Mouse (Mus musculus) frontal cortex, postnatal 25 days (tissue): ENCODE results near the gene Otud6a.
"Not testable (repeated sequence)": the region's sequence is repeated elsewhere in the genome, so short reads cannot be mapped to it uniquely, and the experiment has no call there.

ENCODE experiments used
- DNase-seq, 2 experiments: peaks; one replicate each; pipeline ENCODE4 v3.0.0; 2022; ENCODE audit warnings: low spot score in 2 of 2

The Otud6a gene

GRCm38 (mm10) chrX:100428693-100429092 lies at the start of gene Otud6a:
Gene Otud6a, plus strand, starts transcription at chrX:100429013.
- no peak for DNase-seq

DNA sequence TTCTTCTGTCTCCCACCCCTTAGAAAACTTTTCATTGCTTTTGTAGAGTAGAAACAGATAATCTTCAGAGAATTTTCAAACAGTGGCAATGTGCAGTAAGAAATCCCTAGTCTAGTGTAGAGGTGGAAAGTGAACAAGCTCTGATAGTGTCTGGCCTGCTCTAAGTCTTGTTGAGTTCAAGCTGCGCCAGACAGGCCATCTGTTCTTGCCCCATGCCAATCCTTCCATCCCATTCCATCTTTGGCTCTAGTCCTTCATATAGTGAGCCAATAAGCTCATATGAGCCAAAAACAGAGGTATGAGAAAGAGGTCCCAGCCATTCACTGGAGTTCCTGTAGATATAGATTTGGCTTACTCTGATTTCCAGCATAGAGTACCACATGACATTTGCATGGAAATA lies 38.9 kb upstream of the Otud6a start:
- DNase-seq = no peak

- peak in 1 of 2 experiments; percentile 14 for DNase-seq
Measured at GRCm38 (mm10) chrX:100392304-100392703, 36.5 kb upstream of the Otud6a start.

DNA sequence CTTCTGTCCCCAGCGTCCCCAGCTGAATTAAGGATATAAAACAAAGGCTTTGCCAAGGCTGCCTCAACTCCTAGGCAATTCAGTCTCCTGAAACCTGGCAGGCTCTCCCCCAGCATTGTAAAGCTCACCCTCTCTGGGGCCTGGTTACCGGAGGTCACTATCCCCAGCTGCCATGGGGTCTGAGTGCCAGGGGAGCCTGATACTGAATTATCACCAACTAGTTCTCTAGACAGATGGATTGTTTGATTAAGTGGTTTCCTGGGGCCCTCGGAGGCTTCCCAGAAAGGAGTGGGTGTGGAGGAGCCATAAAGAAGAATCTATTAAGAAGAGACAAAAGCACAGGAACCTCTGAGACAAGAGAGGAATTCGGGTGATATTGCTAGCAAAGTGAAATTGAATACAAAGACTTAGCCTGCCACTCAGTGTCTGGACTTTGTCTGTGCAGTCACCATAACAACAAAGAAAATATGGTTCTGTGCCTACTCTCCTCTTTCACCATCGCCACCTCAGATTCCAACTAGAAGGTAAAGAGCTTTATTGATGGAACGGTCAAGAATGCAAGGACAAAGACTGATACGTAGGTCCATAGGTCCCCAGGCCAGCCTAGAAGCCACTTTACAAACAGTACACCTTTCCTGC lies 34.5 kb upstream of the Otud6a start:
- no peak for DNase-seq

DNA sequence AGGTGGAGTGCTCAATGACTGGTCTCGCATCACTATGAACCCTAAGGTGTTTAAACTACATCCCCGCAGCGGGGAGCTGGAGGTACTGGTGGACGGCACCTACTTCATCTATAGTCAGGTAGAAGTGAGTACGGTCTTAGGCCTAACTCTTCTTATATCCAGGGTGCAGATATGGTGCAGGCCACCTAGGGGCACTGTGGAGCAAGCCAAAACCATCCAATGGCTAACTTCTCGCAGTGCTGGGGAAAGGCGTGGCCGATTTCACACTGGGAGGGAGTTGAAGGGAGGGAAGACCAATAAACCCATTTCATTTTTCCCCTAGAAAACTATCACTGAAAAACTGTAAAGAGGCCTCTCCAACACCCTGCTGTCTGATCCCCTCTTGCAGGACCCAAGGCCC lies 33.8 kb upstream of the Otud6a start:
- no peak for DNase-seq

GRCm38 (mm10) chrX:100400900-100401299 lies 27.9 kb upstream of the Otud6a start:
- DNase-seq = no peak

GRCm38 (mm10) chrX:100401657-100402056 lies 27.2 kb upstream of the Otud6a start:
- no peak for DNase-seq

DNA sequence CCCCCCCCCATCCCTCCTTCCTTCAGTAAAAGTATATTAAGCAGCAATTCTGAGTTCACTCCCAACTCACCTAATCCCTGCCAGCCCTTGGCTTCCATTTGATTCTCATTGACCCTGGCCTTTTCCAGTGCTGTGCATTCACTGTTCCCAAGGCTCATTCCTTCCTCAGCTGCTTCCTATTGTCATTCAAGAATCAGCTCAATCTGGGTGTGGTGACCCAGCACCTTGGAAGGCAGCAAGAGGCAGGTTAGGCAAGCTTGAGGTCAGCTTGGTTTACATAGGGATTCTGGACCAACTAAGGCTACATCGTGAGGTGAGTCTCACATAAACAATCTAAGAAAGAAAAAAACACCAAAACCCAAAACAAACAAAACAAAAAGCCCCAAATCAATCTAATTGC lies 19.6 kb upstream of the Otud6a start:
- no peak for DNase-seq

- no peak for DNase-seq
Measured at GRCm38 (mm10) chrX:100432311-100432710, 3.5 kb downstream of the Otud6a start.

- DNase-seq = not testable (repeated sequence)
Measured at GRCm38 (mm10) chrX:100442617-100443016, 13.8 kb downstream of the Otud6a start, which contains the start of gene Awat2. Gene Awat2, minus strand, starts transcription at chrX:100442717.

DNA sequence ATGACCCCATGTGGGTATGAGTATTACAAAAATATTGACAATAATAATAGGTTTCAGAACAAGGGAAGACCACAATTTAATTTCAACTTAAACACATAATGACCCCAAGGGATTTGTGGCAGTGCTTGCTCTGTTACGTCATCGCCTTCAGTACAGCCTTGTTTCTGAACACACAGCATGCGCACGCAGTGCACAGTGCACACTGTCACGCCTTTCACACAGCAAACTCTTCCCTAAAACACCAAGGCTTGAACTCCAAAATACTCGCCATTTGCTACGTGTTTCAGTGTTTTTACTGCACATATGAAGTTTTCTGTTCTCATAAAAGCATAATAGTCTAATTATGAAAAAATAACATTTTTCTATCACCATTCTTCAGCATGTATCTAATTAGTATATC lies 14.7 kb downstream of the Otud6a start:
- DNase-seq = no peak

- DNase-seq = no peak
Measured at GRCm38 (mm10) chrX:100468047-100468446, 39.2 kb downstream of the Otud6a start.

DNA sequence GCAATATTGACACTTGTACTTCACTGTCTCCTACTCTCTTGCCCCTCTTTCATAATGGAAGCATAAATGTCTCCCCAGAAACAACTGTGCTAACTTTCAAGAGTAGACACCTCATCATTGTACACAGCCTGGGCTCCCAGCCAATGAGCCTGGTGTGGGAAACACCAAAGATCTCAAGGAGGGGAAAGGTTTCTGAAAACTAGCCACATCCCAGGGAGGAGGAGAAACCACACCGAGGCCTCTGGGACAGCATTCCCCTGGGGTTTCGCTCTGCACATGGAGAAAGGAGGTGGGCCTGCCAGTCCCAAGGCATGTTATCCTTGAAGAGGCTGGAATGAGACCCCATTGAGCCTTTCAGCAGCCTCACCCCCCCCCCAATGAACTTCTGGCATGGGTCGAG lies 41.3 kb downstream of the Otud6a start:
- DNase-seq = no peak

DNA sequence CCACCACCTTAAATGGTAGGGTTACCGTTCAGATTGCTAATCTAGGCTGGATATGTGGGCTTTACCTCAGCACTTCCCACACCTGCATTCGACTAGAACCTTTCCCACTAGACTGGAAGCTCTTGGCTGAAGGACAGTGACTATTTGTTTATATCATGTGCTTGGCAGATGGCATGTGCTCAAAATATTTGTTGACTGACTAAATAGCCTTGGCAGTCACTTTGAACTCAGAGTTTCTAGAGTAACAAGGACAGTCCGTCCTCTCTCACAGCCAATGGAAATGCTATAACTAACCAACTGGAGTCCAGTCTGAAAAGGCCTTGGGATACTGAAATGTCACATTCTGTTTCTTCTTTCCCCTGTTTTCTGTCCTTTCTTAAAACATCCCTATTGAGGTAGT lies 42.7 kb downstream of the Otud6a start:
- no peak for DNase-seq

DNA sequence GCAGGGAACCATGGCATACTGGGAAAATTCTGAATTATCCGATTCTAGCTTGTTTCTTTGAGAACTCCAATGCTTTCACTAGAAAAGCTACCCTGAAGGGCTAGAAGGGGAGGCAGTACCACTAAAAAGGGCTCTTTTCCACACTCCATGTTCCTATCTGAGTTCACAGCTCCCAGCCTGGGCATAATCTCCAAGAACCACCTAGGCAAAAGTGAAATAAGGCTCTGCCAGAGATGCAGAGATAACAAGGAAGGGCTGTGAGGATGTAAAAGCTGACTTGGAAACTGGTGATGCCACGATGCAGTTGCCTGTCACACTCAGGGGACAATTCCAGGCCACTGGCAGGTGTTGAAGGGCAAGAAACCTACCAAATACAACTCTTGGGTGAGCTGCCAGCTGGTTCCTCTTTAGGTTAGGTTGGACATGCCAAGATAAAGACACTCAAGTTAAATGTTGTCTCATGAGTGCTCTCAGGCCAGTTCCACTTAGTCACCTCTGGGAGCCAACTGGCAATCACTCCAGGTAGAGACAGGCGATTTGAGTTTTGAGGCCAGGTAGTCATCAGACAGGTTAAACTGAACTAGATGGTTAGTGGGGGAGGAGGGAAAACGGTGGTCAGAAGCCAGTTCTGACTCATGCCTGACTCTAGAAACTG lies 46.9 kb downstream of the Otud6a start:
- no peak for DNase-seq
